Mouse (Mus musculus): ENCODE measurements around the gene Zar1.
"Not testable (repeated sequence)": the region's sequence is repeated elsewhere in the genome, so short reads cannot be mapped to it uniquely, and the experiment has no call there.

The Zar1 gene

DNA sequence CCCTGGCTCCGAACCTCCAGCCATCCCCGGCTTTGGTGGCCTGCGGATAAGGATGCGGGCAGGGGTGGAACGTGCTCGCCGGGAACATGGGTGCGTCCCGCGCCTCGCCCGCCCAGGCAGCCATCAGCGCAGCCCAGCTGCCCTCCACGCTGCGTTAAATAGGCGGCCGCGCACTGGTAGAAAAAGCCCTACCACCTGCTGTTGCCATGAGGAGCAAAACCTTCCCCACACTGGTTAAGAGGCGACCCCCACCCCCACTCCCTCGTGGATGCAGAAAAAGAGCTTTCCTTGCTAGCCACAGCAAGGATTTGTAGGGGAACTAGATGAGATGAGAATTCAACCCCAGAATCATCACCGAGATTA, at the start of gene Zar1:
Gene Zar1, minus strand, starts transcription at position 285 of the 363 bp plus-strand sequence.
- DNase-seq (ENCODE audit: low spot score) = not testable (repeated sequence)

DNA sequence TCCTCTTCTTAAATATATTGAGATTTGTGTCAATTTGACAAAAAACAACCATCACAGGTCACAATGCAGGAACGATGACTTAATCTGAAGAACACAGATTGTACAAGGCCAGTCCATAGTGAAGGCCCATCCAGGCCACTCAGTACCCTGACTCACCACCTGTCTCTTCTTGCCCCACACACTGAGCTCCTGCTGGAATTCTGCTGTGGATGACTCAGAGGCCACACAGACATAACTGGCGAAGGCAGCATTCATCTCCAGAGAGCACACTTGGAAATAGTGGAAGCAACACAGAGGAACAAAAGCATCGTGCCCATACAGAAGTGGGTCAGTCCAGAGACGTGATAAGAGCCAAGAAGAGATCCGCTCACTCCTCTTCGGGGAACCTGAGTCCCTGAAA, 49.0 kb upstream of the Zar1 start:
- no peak for DNase-seq (ENCODE audit: low spot score)

- no peak for DNase-seq (ENCODE audit: low spot score)
Observed at GRCm38 (mm10) chr5:72621022-72621421, 40.0 kb upstream of the Zar1 start.

- no peak for DNase-seq (ENCODE audit: low spot score)
Observed at GRCm38 (mm10) chr5:72617413-72617812, 36.4 kb upstream of the Zar1 start.

- DNase-seq (ENCODE audit: low spot score) = no peak
Observed at GRCm38 (mm10) chr5:72603138-72603537, 22.1 kb upstream of the Zar1 start.

DNA sequence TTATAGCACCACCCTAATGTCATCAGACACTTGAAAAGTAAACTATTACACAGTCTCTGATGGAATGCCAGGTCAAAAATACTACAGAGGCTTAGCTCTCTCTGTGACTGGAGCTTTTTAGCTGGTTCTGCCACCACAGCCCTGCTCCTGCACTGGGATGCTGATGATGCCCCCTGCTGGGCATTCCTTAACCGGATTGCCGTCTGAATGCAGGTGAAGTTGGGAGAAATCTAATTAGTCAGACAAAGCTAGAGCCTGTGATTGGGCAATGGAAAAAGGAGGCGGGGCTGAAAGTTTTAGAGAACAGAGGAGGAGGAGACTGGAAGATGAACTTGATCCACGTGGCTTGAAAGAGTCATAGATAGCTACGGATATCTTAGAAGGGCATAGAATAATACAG, 20.0 kb upstream of the Zar1 start:
- no peak for DNase-seq (ENCODE audit: low spot score)

DNA sequence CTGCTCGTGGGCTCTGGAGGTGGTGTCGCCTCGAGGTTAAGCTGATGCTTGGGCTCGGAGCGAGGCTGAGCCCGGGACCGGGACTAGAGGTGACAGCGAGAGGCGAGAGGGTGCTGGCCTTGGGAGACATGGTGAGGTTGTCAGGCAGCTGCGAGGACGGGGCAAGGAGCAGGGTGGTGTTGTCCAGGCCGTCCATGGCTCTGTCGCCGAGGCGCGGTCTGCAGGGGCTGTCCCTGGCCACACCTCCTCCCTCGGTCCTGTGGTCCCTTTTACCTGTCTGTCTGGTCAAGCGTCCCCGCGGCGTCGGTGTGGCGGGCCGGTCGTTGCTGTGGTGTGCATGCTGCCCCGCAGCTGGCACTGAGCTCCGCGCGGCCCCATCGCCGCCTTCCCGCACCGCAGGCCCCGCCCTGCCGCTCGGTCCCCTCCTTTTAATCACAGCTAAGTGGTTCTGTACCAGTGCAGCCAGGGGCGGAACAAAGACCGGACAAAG, 6.2 kb upstream of the Zar1 start, which contains the start of gene Gm5868:
Gene Gm5868, minus strand, starts transcription at position 360 of the 490 bp plus-strand sequence.
- DNase-seq (ENCODE audit: low spot score) = peak; percentile 23

- not testable (repeated sequence) for DNase-seq (ENCODE audit: low spot score)
Observed at GRCm38 (mm10) chr5:72586667-72587191, 5.7 kb upstream of the Zar1 start.

GRCm38 (mm10) chr5:72586122-72586521, 5.1 kb upstream of the Zar1 start:
- not testable (repeated sequence) for DNase-seq (ENCODE audit: low spot score)

DNA sequence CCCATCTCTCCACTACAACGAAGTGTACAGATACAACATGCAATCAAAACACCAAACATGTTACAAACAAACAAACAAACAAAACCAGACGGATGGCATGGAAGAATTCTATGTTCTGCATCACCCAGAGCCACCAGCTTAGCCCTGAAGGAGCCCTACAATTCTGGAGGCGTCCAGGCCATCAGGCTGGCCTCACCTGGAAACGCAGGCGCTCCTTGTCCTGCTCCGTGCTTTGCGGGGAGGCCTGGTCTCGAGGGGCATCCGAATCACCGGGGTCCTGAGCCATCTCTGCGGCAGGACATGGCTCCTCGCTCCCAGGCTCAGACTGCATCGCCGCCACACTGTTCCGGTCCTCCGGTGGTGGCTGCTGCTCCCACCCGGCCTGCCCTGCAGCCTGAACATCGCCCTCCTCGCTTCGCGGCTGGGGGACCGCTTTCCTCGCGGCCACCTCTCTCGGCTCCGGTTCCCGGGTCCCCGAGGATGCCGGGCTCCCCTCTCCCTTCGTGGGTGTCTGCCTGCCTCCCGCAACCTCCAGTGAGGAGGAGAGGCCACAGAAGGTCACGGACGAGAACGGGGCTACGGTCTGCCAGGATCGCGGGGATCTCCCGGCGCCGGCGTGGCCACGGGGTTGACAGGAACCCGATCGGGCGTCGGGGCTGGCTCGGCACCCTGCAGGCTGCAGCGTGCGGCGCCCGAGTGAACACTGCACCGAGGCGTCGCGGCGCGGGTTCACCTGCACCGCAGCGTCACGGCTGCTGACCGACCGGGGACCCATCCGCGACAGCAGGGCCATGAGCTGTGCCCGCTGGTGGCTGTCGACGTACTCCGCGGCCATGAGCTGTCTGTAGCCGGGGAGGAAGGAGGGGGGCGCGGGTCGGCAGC, 725 bp downstream of the Zar1 start:
- DNase-seq (ENCODE audit: low spot score) = not testable (repeated sequence)

GRCm38 (mm10) chr5:72579599-72579998, 1.5 kb downstream of the Zar1 start:
- DNase-seq (ENCODE audit: low spot score) = not testable (repeated sequence)

GRCm38 (mm10) chr5:72565621-72566020, 15.4 kb downstream of the Zar1 start:
- no peak for DNase-seq (ENCODE audit: low spot score)

- not testable (repeated sequence) for DNase-seq (ENCODE audit: low spot score)
Observed at GRCm38 (mm10) chr5:72563183-72563582, 17.9 kb downstream of the Zar1 start.

DNA sequence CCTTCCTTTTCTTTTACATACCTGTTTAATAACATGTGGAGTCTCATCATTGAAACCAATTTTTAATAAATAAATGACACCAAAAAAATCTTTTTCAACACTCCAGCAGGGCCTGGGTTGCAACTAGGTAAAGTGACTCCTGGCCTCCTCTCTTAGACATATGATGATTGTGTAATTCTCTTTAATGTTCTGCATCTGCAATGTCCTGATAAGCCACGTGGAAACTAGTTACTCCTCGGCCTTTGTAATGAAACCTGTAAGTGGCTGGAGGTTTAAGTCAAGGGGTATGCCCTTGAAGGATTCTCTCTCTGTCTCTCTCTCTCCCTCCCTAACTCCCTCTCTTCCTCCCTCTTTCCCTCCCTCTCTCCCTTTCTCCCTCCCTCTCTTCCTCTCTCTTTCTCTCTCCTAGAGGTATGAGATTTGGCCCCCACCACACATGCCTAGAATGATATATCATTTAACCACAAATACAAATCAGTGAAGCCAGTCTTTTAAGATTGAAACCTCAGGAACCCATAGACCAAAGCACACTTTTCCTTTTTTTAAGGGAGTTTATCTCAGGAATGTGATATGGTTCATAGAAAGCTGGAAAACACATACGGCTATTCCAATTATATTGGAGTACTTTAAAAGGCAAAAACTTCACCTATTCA, 20.0 kb downstream of the Zar1 start:
- DNase-seq (ENCODE audit: low spot score) = no peak

DNA sequence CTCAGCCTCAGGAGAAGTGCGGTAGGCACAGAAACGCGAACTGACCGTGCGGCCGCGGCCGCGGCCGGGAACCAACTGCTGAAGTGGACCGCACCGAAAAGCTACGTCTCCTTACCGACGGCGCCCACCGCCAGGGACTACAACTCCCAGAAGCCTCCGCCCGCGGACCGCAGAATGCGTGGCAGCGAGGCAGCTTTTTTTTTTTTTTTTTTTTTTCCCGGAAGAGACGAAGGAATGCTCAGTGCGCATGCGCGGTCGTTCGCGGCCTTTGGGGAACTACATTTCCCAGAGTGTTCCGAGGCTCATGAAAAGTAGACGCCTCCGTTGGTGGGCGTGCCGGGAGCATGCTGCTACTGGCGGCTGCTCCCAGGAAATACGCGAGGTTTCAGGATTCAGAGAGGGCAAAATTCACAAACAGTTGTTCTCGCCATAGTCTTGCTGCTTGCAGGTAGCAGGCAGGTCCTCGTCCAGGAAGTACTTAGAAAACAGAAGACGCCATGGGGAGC, 21.5 kb downstream of the Zar1 start, which contains the start of gene Nfxl1:
Gene Nfxl1, minus strand, starts transcription at position 141 of the 506 bp plus-strand sequence.
- DNase-seq (ENCODE audit: low spot score) = peak; percentile 99

GRCm38 (mm10) chr5:72558716-72559526, 22.1 kb downstream of the Zar1 start:
- DNase-seq (ENCODE audit: low spot score) = peak; percentile 25

DNA sequence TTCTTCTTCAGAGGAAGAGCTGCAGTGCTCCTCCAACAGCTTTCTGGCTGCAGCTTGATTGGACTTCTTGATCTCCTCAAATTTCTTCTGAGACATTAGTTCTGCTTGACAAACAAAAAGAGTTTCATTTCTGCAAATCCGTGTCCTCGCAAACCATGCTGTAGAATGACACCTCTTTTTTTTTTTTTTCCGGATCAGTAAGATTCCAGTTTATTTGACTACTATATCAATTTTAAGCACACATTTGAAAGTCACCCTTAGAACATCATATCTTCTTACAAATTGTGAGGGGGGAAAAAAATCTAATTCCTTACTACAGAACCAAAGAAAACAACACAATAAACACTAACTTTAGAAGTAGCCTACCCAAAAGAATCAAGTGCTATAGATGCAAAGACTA, 24.8 kb downstream of the Zar1 start:
- no peak for DNase-seq (ENCODE audit: low spot score)

GRCm38 (mm10) chr5:72551209-72551608, 29.8 kb downstream of the Zar1 start:
- no peak for DNase-seq (ENCODE audit: low spot score)

- no peak for DNase-seq (ENCODE audit: low spot score)
Observed at GRCm38 (mm10) chr5:72528896-72529295, 52.2 kb downstream of the Zar1 start.

All from MN1 (cell line).